Mouse (Mus musculus): ENCODE data around the gene Fnip1.

GRCm38 (mm10) chr11:54437310-54437822 is 633 bp upstream of the Fnip1 start:
- TF ChIP-seq CTCF (IDR thresholded peaks at IDR 0.05; ENCODE audit: borderline replicate concordance, extremely low read depth, insufficient read depth, insufficient read length) (no peak), POLR2A (IDR thresholded peaks at IDR 0.05; ENCODE audit: borderline replicate concordance, extremely low read depth, insufficient read depth, insufficient read length, poor library complexity, severe bottlenecking) (no peak)

All from brain, embryonic 14.5 days (tissue).